Mouse (Mus musculus): Measurements from ENCODE around the gene Nkx2-4. TPM values are rescaled to one million over a fixed set of nuclear protein-coding genes. Genes with fewer than 3 reads are reported as not detected.

Gene Nkx2-4
- not detected in 2 replicates for polyA plus RNA-seq (2012; ENCODE audit: insufficient read depth, insufficient read length, low replicate concordance, missing spikeins)

GRCm38 (mm10) chr2:147085072-147085870 is at the start of gene Nkx2-4:
Nkx2-4 (minus strand) TSS chr2:147085445.
- WGBS = 5% methylated on average over 80 of the region's 82 CpGs
- Histone ChIP-seq H3K4me1 (ENCODE audit: control insufficient read depth, insufficient read depth, low read length) (peaks cover 3% of the 10 kb centered on the region), H3K27ac (ENCODE audit: insufficient read depth, low read depth, low read length) (no peak within 1 kb of the TSS), H3K4me3 (ENCODE audit: insufficient read depth, low read depth, low read length) (no peak within 1 kb of the TSS)
- no peak for TF ChIP-seq POLR2A (IDR thresholded peaks at IDR 0.05; ENCODE audit: insufficient read depth, low read depth, low read length)
- TF ChIP-seq CTCF (IDR thresholded peaks at IDR 0.05; ENCODE audit: insufficient read depth, low read depth, low read length) = no peak

GRCm38 (mm10) chr2:147127366-147127765 is 42.1 kb upstream of the Nkx2-4 start:
- Histone ChIP-seq H3K4me3 (ENCODE audit: insufficient read depth, low read depth, low read length) (no peak overlapping the region), H3K4me1 (ENCODE audit: control insufficient read depth, insufficient read depth, low read length) (no peaks in the 10 kb centered on the region), H3K27ac (ENCODE audit: insufficient read depth, low read depth, low read length) (no peak overlapping the region)
- no peak for TF ChIP-seq CTCF (IDR thresholded peaks at IDR 0.05; ENCODE audit: insufficient read depth, low read depth, low read length)
- no peak for TF ChIP-seq POLR2A (IDR thresholded peaks at IDR 0.05; ENCODE audit: insufficient read depth, low read depth, low read length)
- WGBS = 76% methylated on average over 6 of the region's 6 CpGs

GRCm38 (mm10) chr2:147119736-147120135 is 34.5 kb upstream of the Nkx2-4 start:
- WGBS = 100% methylated on average over 1 of the region's 1 CpGs
- Histone ChIP-seq H3K4me1 (ENCODE audit: control insufficient read depth, insufficient read depth, low read length) (no peaks in the 10 kb centered on the region), H3K27ac (ENCODE audit: insufficient read depth, low read depth, low read length) (no peak overlapping the region), H3K4me3 (ENCODE audit: insufficient read depth, low read depth, low read length) (no peak overlapping the region)
- no peak for TF ChIP-seq POLR2A (IDR thresholded peaks at IDR 0.05; ENCODE audit: insufficient read depth, low read depth, low read length)
- no peak for TF ChIP-seq CTCF (IDR thresholded peaks at IDR 0.05; ENCODE audit: insufficient read depth, low read depth, low read length)

- no peak overlapping the region for H3K27ac ChIP-seq (ENCODE audit: insufficient read depth, low read depth, low read length)
- H3K4me3 ChIP-seq (ENCODE audit: insufficient read depth, low read depth, low read length) = no peak overlapping the region
- peaks cover 3% of the 10 kb centered on the region for H3K4me1 ChIP-seq (ENCODE audit: control insufficient read depth, insufficient read depth, low read length)
- TF ChIP-seq CTCF (IDR thresholded peaks at IDR 0.05; ENCODE audit: insufficient read depth, low read depth, low read length) = no peak
- no peak for TF ChIP-seq POLR2A (IDR thresholded peaks at IDR 0.05; ENCODE audit: insufficient read depth, low read depth, low read length)
- 22% methylated on average over 5 of the region's 5 CpGs for WGBS
These were observed 1.2 kb upstream of the Nkx2-4 start for GRCm38 (mm10) chr2:147086441-147086840.

- TF ChIP-seq CTCF (IDR thresholded peaks at IDR 0.05; ENCODE audit: insufficient read depth, low read depth, low read length) (no peak), POLR2A (IDR thresholded peaks at IDR 0.05; ENCODE audit: insufficient read depth, low read depth, low read length) (no peak)
- H3K4me1 ChIP-seq (ENCODE audit: control insufficient read depth, insufficient read depth, low read length) = peaks cover 3% of the 10 kb centered on the region
These were observed 692 bp upstream of the Nkx2-4 start for GRCm38 (mm10) chr2:147085937-147086336.

GRCm38 (mm10) chr2:147084366-147085071 is 726 bp downstream of the Nkx2-4 start:
- no peak for TF ChIP-seq POLR2A (IDR thresholded peaks at IDR 0.05; ENCODE audit: insufficient read depth, low read depth, low read length)
- TF ChIP-seq CTCF (IDR thresholded peaks at IDR 0.05; ENCODE audit: insufficient read depth, low read depth, low read length) = no peak
- Histone ChIP-seq H3K4me1 (ENCODE audit: control insufficient read depth, insufficient read depth, low read length) (peaks cover 3% of the 10 kb centered on the region), H3K4me3 (ENCODE audit: insufficient read depth, low read depth, low read length) (no peak overlapping the region), H3K27ac (ENCODE audit: insufficient read depth, low read depth, low read length) (no peak overlapping the region)
- WGBS = 2% methylated on average over 106 of the region's 106 CpGs

More at GRCm38 (mm10) chr2:147085937-147086336, 692 bp upstream of the Nkx2-4 start:
- H3K27ac ChIP-seq (ENCODE audit: insufficient read depth, low read depth, low read length) = no peak overlapping the region
- no peak overlapping the region for H3K4me3 ChIP-seq (ENCODE audit: insufficient read depth, low read depth, low read length)
- 9% methylated on average over 6 of the region's 6 CpGs for WGBS

- peaks cover 3% of the 10 kb centered on the region for H3K4me1 ChIP-seq (ENCODE audit: control insufficient read depth, insufficient read depth, low read length)
- WGBS = 3% methylated on average over 72 of the region's 72 CpGs
- no peak overlapping the region for H3K27ac ChIP-seq (ENCODE audit: insufficient read depth, low read depth, low read length)
- no peak overlapping the region for H3K4me3 ChIP-seq (ENCODE audit: insufficient read depth, low read depth, low read length)
- TF ChIP-seq POLR2A (IDR thresholded peaks at IDR 0.05; ENCODE audit: insufficient read depth, low read depth, low read length) (no peak), CTCF (IDR thresholded peaks at IDR 0.05; ENCODE audit: insufficient read depth, low read depth, low read length) (no peak)
These were observed 1.5 kb downstream of the Nkx2-4 start for GRCm38 (mm10) chr2:147083471-147084365.

GRCm38 (mm10) chr2:147082391-147082790 is 2.9 kb downstream of the Nkx2-4 start:
- no peak for TF ChIP-seq CTCF (IDR thresholded peaks at IDR 0.05; ENCODE audit: insufficient read depth, low read depth, low read length)
- TF ChIP-seq POLR2A (IDR thresholded peaks at IDR 0.05; ENCODE audit: insufficient read depth, low read depth, low read length) = no peak
- H3K4me3 ChIP-seq (ENCODE audit: insufficient read depth, low read depth, low read length) = no peak overlapping the region
- WGBS = 69% methylated on average over 4 of the region's 4 CpGs
- peaks cover 3% of the 10 kb centered on the region for H3K4me1 ChIP-seq (ENCODE audit: control insufficient read depth, insufficient read depth, low read length)
- no peak overlapping the region for H3K27ac ChIP-seq (ENCODE audit: insufficient read depth, low read depth, low read length)
